Mouse (Mus musculus): ENCODE results near the gene Snrpg. TPM values are rescaled to one million over a fixed set of nuclear protein-coding genes. Genes with fewer than 3 reads are reported as not detected.

Snrpg gene
- polyA plus RNA-seq, 1 experiment from 2014 or later = 782 TPM

- H3K4me1 ChIP-seq (replicated peaks) = peaks cover 30% of the 10 kb centered on the region
- DNase-seq (ENCODE audit: low spot score) = no peak
- H3K36me3 ChIP-seq = peaks cover 49% of the 10 kb centered on the region
- H3K9me3 ChIP-seq = 0 out of 2 replicates have a peak, but pooled peaks cover 3% of the 10 kb centered on the region
- H3K27me3 ChIP-seq (ENCODE audit: insufficient read depth, poor library complexity, severe bottlenecking) = peaks cover 14% of the 10 kb centered on the region; the same call in 1 of the 2 replicates
- H3K27ac ChIP-seq = no peak overlapping the region
- H3K4me3 ChIP-seq = peak overlapping the region; percentile 91
- 90% methylated on average over 9 of the region's 9 CpGs for whole genome bisulfite sequencing
Observed at GRCm38 (mm10) chr6:86395021-86395420, 23.9 kb downstream of the Snrpg start.

DNA sequence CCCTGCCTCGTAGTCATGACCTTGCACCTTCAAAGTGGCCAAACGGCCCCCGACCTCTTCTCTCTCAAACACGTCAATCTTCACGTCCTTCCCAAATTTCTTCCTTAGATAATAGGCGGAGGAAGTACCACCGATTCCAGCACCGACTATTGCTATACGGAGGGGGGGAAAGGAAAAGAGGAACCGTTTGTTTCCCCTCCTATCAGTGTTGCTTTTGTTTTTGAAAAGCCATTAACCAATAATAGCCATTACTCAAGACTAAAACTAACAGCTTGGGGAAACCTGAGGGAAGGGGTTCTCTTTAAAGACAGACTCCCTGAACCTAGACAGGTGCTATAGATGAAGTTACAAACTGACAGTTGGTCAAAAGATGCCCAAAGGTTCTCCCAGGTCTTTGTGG, 24.9 kb downstream of the Snrpg start:
- H3K27ac ChIP-seq = peak overlapping the region; percentile 93
- 0 out of 2 replicates have a peak, but pooled peaks cover 3% of the 10 kb centered on the region for H3K9me3 ChIP-seq
- WGBS = 37% methylated on average over 10 of the region's 10 CpGs
- H3K4me1 ChIP-seq (replicated peaks) = peaks cover 33% of the 10 kb centered on the region
- peaks cover 14% of the 10 kb centered on the region; the same call in 1 of the 2 replicates for H3K27me3 ChIP-seq (ENCODE audit: insufficient read depth, poor library complexity, severe bottlenecking)
- peaks cover 39% of the 10 kb centered on the region for H3K36me3 ChIP-seq
- H3K4me3 ChIP-seq = peak overlapping the region; percentile 91
- DNase-seq (ENCODE audit: low spot score) = no peak

GRCm38 (mm10) chr6:86396581-86397256, 25.6 kb downstream of the Snrpg start, which contains the start of gene Pcyox1:
Gene Pcyox1 (minus strand): TSS chr6:86397154.
- Histone ChIP-seq H3K27ac (peak within 1 kb of the TSS; percentile 93), H3K9me3 (no peaks in the 10 kb centered on the region), H3K4me1 (replicated peaks) (peaks cover 36% of the 10 kb centered on the region), H3K36me3 (peaks cover 32% of the 10 kb centered on the region), H3K27me3 (ENCODE audit: insufficient read depth, poor library complexity, severe bottlenecking) (peaks cover 14% of the 10 kb centered on the region; the same call in 1 of the 2 replicates), H3K4me3 (peak within 1 kb of the TSS; percentile 91)
- peak; percentile 91 for DNase-seq (ENCODE audit: low spot score)
- under 1% methylated on average over 51 of the region's 51 CpGs for WGBS

GRCm38 (mm10) chr6:86397257-86397980, 26.3 kb downstream of the Snrpg start:
- WGBS = 9% methylated on average over 14 of the region's 14 CpGs
- Histone ChIP-seq H3K9me3 (no peaks in the 10 kb centered on the region), H3K36me3 (peaks cover 25% of the 10 kb centered on the region), H3K27ac (peak overlapping the region; percentile 93), H3K27me3 (ENCODE audit: insufficient read depth, poor library complexity, severe bottlenecking) (peaks cover 14% of the 10 kb centered on the region; the same call in 1 of the 2 replicates), H3K4me1 (replicated peaks) (peaks cover 36% of the 10 kb centered on the region), H3K4me3 (peak overlapping the region; percentile 91)
- DNase-seq (ENCODE audit: low spot score) = no peak

- Histone ChIP-seq H3K36me3 (peaks cover 10% of the 10 kb centered on the region), H3K27me3 (ENCODE audit: insufficient read depth, poor library complexity, severe bottlenecking) (peaks cover 14% of the 10 kb centered on the region; the same call in 1 of the 2 replicates), H3K4me3 (no peak overlapping the region), H3K9me3 (no peaks in the 10 kb centered on the region), H3K4me1 (replicated peaks) (peaks cover 39% of the 10 kb centered on the region), H3K27ac (no peak overlapping the region)
- WGBS = 87% methylated on average over 2 of the region's 2 CpGs
- no peak for DNase-seq (ENCODE audit: low spot score)
Observed at GRCm38 (mm10) chr6:86398986-86399385, 27.9 kb downstream of the Snrpg start.

GRCm38 (mm10) chr6:86399995-86400394, 28.9 kb downstream of the Snrpg start:
- DNase-seq (ENCODE audit: low spot score) = no peak
- WGBS = 83% methylated on average over 2 of the region's 2 CpGs
- Histone ChIP-seq H3K27me3 (ENCODE audit: insufficient read depth, poor library complexity, severe bottlenecking) (peaks cover 14% of the 10 kb centered on the region; the same call in 1 of the 2 replicates), H3K4me3 (no peak overlapping the region), H3K9me3 (no peaks in the 10 kb centered on the region), H3K36me3 (0 out of 2 replicates have a peak, but pooled peaks cover under 1% of the 10 kb centered on the region), H3K4me1 (replicated peaks) (peaks cover 30% of the 10 kb centered on the region), H3K27ac (no peak overlapping the region)

- Histone ChIP-seq H3K4me1 (replicated peaks) (peaks cover 22% of the 10 kb centered on the region), H3K27ac (no peak overlapping the region), H3K9me3 (no peaks in the 10 kb centered on the region), H3K27me3 (ENCODE audit: insufficient read depth, poor library complexity, severe bottlenecking) (peaks cover 14% of the 10 kb centered on the region; the same call in 1 of the 2 replicates), H3K36me3 (no peaks in the 10 kb centered on the region), H3K4me3 (peak overlapping the region; percentile 38)
- DNase-seq (ENCODE audit: low spot score) = peak; percentile 75
- 8% methylated on average over 9 of the region's 9 CpGs for WGBS
Observed at GRCm38 (mm10) chr6:86400972-86401371, 29.9 kb downstream of the Snrpg start.

- Histone ChIP-seq H3K9me3 (no peaks in the 10 kb centered on the region), H3K27me3 (ENCODE audit: insufficient read depth, poor library complexity, severe bottlenecking) (peaks cover 9% of the 10 kb centered on the region; the same call in 1 of the 2 replicates), H3K27ac (peak overlapping the region; percentile 100), H3K36me3 (peaks cover 17% of the 10 kb centered on the region), H3K4me3 (peak overlapping the region; percentile 91), H3K4me1 (replicated peaks) (peaks cover 23% of the 10 kb centered on the region)
- no peak for DNase-seq (ENCODE audit: low spot score)
- WGBS = 41% methylated on average over 12 of the region's 12 CpGs
Observed at GRCm38 (mm10) chr6:86402681-86403607, 31.8 kb downstream of the Snrpg start.

DNA sequence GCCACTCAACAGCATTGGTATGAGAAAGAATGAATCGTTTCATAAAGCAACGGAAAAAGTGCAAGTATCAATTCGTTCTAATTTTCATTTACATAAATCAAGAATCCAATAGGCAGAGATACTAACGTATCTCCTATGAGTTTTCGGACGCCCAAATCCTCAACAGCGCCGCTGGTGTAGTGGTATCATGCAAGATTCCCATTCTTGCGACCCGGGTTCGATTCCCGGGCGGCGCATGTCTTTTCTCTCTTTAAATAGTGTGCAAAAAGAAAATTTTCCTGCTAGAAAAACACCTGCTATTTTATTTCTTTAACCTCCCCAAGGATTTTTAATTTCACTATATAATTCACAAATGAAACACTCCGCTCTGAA, 32.6 kb downstream of the Snrpg start:
- H3K36me3 ChIP-seq = peaks cover 24% of the 10 kb centered on the region
- 1% methylated on average over 15 of the region's 15 CpGs for WGBS
- peaks cover 23% of the 10 kb centered on the region for H3K4me1 ChIP-seq (replicated peaks)
- DNase-seq (ENCODE audit: low spot score) = peak; percentile 90
- peak overlapping the region; percentile 91 for H3K4me3 ChIP-seq
- H3K9me3 ChIP-seq = no peaks in the 10 kb centered on the region
- peak overlapping the region; percentile 100 for H3K27ac ChIP-seq
- peaks cover 2% of the 10 kb centered on the region; the same call in 1 of the 2 replicates for H3K27me3 ChIP-seq (ENCODE audit: insufficient read depth, poor library complexity, severe bottlenecking)

DNA sequence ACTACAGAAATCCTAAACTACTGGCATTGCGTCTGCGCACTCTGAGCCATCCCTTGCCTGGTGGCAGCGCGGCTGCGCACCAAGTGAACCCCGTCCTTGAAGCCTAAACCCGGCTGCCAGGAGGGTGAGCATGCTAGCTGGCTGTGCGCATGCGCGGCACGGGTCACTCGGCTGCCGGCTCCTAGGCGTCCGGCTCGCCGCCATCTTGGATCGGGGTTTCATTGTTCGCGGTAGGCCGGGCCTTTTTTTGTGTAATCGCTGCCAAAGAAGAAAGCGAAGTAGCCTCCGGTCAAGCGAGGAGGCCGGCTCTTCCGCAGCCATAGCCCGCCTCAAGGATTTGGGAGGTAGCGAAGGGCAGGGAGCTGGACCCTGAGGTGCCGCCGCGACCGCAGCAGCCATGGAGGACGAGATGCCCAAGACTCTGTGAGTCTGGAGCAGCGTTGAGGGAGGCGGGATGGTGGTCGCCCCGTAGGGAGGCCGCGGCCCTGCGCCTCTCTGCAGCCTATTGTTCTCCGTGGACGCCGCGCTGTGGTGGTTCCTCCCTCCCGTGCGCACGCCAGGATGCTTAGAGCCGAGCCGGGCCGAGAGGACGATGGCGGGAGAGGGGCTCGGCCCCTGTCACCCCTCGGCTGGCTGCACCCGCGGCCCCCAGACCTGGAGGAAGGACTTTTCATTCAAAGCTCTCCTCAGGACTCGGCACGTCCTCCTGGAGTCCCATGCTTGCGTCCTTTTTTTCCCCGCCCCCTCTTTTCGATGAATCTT, 33.2 kb downstream of the Snrpg start, which contains the start of gene Tia1:
TSS of gene Tia1 (plus strand) at position 120 of the 762 bp plus-strand sequence.
- peak within 1 kb of the TSS; percentile 100 for H3K27ac ChIP-seq
- under 1% methylated on average over 62 of the region's 62 CpGs for WGBS
- H3K4me1 ChIP-seq (replicated peaks) = peaks cover 23% of the 10 kb centered on the region
- peak; percentile 97 for DNase-seq (ENCODE audit: low spot score)
- H3K4me3 ChIP-seq = peak within 1 kb of the TSS; percentile 91
- H3K9me3 ChIP-seq = no peaks in the 10 kb centered on the region
- H3K36me3 ChIP-seq = peaks cover 30% of the 10 kb centered on the region
- H3K27me3 ChIP-seq (ENCODE audit: insufficient read depth, poor library complexity, severe bottlenecking) = no peaks in the 10 kb centered on the region

DNA sequence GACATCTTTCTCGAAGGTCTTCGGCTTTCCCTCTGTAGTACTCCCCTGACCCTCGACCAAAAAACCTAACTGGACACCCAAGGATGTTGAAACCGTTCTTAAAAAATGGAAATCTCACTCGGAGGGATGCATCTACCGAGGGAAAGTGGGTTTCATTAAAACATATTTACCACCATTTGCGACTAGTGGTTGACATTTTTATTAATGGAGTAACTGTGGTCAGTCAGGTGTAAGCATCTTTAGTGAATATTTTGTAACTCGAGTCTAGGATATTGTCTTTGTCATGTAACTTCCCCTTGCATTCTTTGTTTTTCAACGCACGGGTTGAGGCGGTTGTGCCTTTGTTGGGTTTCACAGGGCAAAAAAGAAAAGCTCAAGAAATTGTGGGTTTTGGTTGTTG, 33.9 kb downstream of the Snrpg start:
- Histone ChIP-seq H3K4me3 (peak overlapping the region; percentile 91), H3K9me3 (no peaks in the 10 kb centered on the region), H3K27me3 (ENCODE audit: insufficient read depth, poor library complexity, severe bottlenecking) (no peaks in the 10 kb centered on the region), H3K4me1 (replicated peaks) (peaks cover 23% of the 10 kb centered on the region), H3K27ac (peak overlapping the region; percentile 100), H3K36me3 (peaks cover 37% of the 10 kb centered on the region)
- no peak for DNase-seq (ENCODE audit: low spot score)
- WGBS = under 1% methylated on average over 11 of the region's 11 CpGs

Measured in hindbrain, embryonic 10.5 days (tissue).